Mouse (Mus musculus) fat pad, adult 2 months (tissue): ENCODE results near the gene Rnf40.
A peak's percentile ranks its signal among the peaks of the same experiment; 100 is the strongest.

Experiments used
- DNase-seq: peaks from one replicate; pipeline ENCODE4 v3.0.0-alpha.2; 2011; ENCODE audit warnings: low read depth, low spot score; ENCODE audit errors: extremely low read depth

Gene Rnf40

DNA sequence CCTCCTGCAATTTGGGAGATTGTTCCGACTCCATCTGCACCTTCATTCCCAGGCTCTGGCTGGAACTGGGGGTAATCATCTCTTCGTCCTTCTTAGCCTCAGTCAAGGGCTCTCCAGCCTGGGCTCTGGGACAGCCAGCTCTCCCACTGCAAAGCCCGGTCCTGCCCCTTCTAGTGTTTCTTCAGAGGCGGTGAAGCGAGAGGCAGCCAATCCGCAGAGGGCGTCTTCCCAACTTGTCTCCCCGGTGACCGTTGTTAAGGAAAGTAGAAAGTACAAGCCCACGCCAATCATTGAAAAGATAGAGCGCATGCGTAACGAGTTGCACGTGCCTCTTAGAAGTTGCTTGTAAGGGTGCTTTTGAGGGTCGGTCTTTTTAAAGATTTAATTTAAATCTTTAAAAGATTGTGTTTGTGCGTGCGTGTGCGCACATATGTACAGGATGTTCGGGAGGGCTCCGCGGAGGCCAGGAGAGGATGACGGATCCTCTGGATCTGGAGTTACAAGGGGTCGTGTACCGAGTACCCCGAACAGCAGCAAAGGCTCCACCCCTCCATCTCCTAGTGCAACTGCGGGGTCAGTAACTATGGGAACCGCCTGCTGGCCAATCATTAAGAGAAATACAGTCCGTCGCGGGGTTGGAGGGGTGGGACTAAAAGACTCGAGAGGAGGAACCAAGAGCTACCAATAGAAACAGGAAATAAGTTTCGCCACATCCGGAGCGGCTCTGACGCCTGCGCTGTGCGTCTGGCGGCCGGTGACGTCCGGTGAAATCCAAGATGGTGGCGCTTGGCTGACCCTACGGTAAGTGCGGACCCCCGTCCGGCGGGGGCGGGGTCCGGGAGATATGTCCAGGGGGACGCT, at the start of gene Rnf40, which contains the start of gene Ccdc189:
Gene Rnf40 (plus strand): TSS at position 757 of the 861 bp plus-strand sequence.
Gene Ccdc189 (minus strand): TSS at position 585 of the 861 bp plus-strand sequence.
- peak; percentile 87 for DNase-seq

DNA sequence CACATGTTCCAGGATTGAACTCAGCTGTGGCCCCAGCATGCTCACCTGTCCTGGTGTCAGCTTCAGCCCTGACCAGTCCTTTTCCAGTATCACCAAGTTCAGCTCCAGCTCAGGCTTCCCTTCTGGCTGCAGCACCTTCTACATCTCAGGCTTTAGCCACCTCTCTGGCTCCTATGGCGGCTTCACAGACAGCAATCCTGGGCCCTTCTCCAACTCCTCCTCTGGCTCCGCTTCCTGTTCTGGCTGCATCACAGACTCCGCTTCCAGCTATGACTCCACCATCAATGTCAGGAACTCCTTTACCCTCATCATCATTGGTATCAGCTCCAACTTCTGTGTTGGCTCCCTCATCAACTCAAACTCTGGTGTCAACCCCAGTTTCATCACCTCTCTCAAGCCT, 46.9 kb upstream of the Rnf40 start:
- DNase-seq, result no peak

DNA sequence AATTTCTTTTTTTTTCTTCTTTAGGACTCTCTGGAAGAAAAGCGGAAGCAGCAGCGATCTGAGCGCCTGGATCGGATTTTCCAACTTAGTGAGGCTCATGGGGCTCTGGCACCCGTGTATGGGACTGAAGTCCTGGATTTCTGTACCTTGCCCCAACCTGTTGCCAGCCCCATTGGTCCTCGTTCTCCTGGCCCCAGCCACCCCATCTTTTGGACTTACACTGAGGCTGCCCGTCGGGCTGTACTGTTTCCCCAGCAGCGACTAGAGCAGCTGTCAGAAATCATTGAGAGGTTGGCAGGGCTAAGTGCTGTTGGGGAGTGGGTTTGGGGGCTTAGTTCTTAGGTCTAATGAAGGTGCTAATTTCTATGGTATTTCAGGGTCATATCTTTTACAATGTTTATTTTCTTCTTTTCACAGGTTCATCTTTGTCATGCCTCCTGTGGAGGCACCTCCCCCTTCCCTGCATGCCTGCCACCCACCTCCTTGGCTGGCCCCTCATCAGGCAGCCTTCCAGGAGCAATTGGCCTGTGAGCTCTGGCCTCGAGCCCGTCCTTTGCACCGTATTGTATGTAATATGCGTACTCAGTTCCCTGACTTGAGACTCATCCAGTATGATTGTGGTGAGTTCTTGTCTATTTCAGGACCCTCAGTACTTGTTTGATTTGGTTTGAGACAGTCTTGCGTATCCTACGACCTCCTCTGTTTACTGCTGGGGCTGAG, 39.3 kb upstream of the Rnf40 start:
- no peak for DNase-seq

DNA sequence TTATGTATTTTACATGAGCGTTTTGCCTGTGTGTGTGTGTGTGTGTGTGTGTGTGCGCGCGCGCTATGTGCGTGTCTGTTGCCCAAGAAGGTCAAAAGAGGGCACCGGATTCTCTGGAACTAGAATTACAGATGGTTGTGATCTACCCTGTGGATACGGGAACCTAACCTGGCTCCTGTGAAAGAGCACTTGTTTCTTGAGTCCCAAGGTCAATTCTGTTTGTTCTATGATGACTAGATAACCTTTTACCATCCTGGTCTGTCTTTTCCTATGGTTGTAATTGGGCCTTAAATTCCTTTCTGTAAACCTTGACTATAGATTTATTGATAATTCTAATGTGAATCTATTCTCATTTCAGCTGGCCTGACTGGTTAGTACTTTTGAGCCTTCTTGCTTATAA, 37.0 kb upstream of the Rnf40 start:
- no peak for DNase-seq

DNA sequence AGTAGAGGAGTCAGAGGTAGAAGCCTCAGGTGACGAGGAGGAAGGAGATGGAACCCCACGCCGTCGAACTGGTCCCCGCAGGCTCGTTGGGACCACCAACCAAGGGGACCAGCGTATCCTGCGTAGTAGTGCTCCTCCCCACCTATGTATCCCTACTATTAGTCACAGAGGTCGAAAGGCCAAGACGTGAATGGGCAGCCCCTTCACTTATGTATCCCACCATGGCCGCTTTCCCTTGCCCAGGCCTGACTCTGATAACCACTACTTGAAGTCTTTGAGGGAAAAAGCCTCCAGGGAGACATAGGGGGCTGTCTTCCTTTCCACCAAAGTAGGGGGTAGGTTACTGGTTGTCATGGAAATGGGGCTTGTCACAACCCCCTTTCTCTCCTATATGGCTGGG, 28.0 kb upstream of the Rnf40 start:
- no peak for DNase-seq

DNA sequence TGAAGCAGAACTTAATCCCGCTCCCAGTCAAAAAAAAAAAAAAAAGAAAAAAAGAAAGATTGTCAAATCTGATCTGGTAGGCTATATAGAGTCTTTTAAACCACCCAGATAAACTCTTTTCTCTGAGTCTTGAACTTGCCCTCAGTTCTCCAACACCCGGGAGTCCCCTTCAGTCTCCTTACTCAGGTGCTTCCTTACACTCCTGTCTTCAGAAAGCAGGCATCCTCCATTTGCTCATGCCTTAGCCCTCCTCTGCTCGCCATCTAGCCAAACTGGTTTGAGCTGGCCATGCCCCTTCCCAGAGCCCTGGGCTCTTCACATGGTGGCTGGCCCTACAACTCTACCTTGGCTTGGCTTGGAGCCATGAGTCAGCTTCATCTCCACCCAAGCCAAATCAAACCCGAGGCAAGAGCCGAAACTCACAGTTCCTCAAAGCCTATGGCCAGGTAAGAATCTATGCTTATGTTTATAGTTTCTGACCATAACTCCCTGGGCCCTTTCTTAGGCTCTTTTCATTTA, 27.2 kb upstream of the Rnf40 start, which contains the start of gene Tmem265:
Gene Tmem265 (plus strand): TSS at position 51 of the 519 bp plus-strand sequence.
- peak; percentile 61 for DNase-seq

DNA sequence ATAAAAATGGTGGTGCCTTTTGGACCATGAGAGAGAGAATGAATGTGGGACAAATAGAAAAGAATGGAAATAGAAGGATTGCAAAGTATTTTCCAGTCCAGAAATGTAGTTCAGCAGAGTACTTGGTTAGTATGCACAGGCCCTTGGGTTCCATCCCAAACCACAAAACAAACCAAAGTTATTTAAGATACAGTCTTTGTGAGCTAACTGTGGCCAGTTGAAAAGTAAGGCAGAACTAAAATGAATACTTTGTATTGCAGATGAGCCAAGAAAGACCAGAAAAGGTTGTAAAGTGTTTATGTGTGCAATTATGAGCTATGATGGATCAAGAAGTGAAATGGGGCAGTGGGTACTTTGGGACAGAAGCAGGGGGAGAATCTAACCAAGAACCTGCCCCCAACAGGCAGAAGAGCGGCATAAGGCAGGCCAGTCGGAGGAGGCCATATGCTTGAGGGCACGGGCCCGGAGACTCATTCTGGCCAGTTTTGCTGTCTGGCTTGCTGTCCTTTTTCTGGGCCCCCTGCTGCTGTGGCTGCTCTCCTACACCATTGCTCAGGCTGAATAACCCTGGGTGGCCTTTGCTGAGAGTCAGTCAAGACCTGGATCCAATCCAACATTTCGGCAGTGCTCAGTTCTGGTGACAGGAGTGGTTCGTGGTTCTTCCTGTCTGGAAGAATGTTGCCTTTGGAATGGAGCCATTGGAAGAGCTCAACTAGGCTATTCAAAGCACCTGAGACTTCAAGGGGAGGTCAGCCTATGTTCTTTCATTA, 24.0 kb upstream of the Rnf40 start:
- DNase-seq, result peak; percentile 70

DNA sequence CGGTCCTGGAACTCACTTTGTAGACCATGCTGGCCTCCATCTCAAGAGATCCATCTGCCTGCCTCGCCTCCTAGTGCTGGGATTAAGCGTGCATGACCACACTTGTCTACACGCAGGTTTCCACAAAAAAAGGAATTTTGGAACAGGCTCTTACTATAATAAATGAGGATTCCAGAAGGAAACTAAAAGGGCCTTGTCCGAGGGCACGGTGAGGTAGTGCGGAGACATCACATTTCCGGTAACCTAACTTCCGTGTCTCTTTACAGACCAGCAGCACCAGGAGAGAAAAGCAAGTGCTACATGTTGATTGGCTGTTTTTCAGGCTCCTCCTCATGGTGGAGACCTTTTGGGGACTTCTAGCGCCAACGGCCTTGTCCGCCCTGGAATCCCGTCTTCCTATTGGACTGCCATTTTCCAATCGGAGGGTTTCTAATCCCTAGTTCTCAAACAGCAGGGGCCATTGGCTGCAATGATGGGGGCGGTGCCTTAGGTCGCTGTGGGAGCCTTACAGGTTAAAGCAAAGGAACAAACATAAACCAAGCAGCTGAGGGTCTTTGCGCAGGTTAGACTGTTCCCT, 15.6 kb upstream of the Rnf40 start, which contains the start of gene Phkg2:
Gene Phkg2 (plus strand): TSS at position 446 of the 577 bp plus-strand sequence.
- DNase-seq, result peak; percentile 97

DNA sequence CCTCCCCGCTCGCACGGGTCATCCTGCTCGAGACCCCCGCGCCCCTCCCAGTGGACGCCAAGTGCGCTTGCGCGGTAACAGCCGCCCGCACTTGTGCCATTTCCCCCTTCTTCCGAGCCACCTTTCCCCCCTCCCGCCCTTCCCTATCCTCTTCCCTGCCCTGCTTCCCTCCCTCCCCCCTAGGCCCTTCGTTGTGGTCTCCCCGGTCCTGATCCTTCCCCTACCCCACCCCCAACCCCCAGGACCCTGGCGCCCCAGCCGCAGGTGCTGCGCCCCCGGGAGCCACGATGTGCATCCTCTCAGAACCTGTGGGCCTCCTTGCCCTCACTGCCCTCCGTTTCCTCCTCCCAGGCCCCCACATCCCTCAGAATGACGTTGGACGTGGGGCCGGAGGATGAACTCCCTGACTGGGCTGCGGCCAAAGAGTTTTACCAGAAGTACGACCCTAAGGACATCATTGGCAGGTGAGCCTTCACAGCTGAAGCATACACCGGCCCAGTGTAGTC, 15.0 kb upstream of the Rnf40 start:
- no peak for DNase-seq

DNA sequence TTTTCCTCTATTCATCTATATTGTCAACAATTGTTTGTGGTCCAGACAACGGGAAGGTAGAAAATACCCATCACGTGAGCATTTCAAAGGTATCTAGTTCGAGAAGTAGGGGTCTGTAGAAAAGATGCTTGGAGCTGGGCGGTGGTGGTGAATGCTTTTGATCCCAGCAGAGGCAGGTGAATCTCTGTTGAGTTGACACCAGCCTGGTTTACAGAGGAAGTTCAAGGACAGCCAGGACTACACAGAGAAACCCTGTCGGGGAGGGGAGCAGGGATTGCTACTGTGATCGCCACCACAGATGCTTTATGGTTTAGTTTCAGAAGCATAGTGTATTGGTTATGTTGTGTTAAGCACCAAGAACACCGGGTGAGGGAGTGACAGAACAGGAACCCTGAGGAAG, 14.5 kb upstream of the Rnf40 start:
- no peak for DNase-seq

DNA sequence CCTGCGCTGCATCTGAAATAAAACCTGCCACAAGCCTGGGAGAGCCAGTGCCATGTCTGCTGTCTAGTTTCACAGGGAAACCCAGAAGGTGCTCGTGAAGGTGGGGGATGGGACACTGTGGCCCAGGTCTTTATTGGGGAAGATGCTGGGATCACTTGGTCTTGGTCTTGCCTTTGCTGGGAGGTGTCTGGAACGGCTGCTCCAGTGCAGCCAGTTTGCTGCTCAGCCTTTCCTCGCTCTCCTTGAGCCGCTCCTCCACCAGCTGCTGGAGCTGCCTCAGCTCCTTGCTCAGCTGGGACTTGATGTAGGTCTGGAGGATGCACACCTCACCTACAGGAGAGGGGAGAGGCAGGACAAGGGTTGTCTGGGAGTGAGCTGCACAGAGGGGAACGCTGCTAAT, 5.3 kb upstream of the Rnf40 start:
- DNase-seq, result no peak

DNA sequence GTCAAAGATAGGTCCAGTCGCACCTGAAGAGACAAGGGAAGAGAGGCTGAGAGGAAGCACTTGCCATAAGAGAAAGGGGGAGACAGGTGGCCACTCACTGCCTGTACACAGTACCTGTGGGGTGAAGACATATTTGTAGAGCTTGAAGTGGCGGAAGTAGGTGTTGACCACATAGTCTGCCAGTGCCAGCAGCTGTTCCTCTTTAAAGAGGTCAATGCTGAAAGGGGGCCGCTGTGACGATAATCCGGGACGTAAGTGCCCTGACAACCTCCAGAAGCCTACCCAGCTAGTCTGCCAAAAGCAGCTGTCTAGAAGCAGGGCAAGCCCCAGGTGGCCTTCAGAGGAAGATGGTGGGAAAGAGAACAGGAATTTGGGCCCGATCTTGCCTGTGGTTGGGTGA, 3.5 kb upstream of the Rnf40 start:
- no peak for DNase-seq

DNA sequence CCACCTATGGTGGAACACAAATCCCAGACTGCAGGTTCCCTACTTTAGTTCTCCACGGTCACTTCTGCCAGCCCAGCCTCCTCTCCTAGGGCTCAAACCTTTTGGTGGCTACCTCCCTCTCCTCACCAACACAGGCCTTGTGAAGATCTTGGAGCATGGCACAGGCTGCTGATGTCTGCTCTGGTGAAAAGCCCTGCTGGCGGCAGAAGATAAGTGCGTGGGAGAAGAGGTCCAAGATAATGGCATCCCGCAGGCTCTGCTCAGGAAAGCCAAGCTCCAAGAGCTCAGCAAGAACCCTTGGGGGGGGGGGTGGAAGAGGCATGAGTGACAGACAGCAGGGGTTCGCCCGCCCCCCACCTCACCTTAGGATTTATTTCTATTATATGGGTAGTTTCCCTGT, 2.4 kb upstream of the Rnf40 start:
- no peak for DNase-seq

DNA sequence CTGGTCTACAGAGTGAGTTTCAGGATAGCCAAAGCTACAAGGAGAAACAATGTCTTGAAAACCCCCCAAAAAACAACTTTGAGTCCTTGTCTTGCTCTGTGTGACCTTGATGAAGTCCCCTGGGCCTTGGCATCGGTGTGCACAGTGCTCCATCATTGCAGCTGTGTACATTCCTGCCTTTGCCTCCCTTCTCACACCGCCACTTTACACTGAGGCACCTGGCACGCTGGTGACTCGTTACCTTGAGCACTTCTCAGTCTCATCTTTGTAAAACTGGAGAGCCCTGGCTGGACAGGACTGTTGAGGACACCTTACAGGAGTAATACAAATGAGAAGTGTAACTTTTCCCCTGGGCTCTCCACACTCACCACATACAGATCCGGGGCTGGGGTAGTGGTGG, 1.4 kb upstream of the Rnf40 start:
- DNase-seq, result no peak

DNA sequence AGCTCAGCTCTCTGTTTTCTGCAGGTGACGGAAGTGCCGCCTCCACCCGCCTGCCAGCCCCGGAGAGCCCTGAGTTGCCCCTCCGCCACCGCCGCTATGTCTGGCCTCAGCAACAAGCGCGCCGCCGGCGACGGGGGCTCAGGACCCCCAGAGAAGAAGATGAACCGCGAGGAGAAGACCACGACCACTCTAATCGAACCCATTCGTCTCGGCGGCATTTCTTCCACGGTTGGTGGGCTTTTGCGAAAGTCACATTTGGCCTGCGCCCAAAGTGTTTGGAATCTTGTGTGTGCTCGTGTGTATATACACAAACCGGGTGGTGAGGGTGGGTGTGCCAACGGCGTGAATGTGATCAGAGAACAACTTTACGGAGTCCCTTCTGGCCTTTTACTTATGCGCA, 334 bp downstream of the Rnf40 start:
- DNase-seq, result no peak

DNA sequence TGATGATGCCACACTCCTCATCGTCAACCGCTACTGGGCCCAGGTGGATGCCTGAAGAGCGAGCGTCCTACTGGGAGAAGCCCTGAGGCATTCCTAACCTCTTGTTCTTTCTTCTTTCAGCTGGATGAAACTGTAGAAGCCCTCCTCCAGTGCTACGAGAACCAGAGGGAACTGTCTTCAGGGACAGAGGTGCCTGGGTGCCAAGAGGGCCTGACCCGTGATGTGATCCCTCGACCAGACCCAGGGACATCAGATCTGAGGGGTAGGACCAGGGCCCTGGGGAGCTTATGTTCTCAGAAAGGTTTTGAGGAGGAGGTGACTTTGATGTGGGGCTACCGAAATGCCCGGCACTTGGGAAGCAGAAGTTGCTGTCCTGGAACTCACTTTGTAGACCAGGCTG, 1.1 kb downstream of the Rnf40 start:
- no peak for DNase-seq

DNA sequence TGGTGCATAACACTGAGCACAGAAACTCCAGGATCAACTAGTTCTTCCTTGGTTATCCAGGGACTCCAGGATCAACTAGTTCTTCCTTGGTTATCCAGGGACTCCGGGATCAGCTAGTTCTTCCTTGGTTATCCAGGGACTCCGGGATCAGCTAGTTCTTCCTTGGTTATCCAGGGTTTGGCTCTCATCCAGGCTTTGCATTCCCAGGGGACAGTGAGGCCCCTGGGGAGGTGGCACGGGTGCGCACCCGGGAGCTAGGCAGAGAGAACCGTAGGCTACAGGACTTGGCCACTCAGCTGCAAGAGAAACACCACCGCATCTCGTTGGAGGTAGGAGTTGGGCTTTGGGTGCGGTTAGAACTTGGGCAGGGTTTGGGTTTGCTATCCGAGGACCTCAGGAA, 2.5 kb downstream of the Rnf40 start:
- no peak for DNase-seq

DNA sequence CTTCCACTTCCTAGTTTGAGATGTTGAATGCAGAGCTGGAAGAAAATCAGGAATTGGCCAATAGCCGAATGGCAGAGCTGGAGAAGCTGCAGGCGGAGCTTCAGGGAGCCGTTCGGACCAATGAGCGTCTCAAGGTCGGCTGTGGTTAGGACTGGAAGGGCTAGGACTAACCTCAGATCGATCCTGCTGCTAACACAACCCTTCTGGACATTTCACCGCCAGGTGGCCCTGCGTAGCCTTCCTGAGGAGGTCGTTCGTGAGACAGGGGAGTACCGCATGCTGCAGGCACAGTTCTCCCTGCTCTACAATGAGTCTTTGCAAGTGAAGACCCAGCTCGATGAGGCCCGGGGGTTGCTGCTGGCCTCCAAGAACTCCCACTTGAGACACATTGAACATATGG, 4.0 kb downstream of the Rnf40 start:
- DNase-seq, result no peak

DNA sequence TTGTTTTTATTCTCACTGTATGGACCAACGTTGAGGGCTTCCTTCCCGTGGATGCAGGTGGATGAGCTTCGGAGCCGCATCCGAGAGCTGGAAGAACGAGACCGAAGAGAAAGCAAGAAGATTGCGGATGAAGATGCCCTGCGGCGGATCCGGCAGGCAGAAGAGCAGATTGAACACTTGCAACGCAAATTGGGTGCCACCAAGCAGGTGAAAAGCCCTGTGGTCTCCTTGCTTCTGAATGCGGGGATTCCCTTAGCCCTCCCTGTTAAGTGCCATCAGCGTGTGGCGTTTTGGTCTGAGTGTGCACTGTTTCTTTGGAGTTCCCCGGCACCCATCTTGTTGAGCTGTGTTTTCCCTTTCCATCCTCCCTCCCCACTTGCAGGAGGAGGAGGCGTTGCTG, 8.2 kb downstream of the Rnf40 start:
- DNase-seq, result no peak

DNA sequence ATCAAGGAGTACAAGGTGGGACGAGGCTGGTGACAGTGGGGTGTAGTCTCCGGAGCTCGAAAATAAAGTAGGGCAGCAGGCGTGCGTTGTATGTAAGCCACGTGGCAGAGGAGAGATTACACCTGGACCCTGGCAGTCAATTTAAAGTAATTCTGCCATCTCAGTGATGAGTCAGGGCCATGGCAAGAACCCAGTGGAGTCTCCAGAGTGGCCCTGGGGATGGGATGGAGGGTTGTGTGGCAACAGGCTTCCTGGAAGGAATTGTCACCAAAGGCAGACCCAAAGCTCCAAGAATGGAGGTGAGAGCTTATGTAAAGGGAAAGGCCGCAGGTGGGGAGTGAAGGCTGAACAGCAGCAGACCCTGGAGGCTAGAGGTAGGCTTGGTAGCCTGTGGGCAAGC, 12.0 kb downstream of the Rnf40 start:
- DNase-seq, result no peak

DNA sequence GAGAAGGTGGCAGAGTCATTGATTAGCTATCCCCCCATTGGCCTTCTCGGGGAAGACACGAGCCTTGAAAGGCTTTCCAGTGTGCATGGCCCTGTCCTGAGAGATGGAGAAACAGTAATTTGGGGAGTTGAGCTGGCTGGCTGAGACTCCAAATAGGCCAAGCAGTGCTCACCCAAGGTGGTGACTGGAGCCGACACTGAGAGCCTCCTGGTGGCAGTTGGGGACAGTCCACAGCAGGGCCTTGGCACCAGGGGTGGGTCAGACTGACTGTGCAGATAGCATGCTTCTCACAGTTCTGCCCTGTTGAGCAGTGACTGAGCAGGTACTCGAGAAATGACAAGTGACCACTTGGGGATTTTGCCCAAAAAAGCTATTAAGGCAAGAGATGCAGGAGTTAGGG, 13.2 kb downstream of the Rnf40 start:
- no peak for DNase-seq
